Mouse (Mus musculus) urinary bladder, postnatal 10 days (tissue): ENCODE data around the gene Tmem202.
A peak's percentile ranks its signal among the peaks of the same experiment; 100 is the strongest.

ENCODE experiments used
- DNase-seq: peaks from one replicate; pipeline ENCODE4 v3.0.0; 2022; ENCODE audit warnings: low spot score

The Tmem202 gene

DNA sequence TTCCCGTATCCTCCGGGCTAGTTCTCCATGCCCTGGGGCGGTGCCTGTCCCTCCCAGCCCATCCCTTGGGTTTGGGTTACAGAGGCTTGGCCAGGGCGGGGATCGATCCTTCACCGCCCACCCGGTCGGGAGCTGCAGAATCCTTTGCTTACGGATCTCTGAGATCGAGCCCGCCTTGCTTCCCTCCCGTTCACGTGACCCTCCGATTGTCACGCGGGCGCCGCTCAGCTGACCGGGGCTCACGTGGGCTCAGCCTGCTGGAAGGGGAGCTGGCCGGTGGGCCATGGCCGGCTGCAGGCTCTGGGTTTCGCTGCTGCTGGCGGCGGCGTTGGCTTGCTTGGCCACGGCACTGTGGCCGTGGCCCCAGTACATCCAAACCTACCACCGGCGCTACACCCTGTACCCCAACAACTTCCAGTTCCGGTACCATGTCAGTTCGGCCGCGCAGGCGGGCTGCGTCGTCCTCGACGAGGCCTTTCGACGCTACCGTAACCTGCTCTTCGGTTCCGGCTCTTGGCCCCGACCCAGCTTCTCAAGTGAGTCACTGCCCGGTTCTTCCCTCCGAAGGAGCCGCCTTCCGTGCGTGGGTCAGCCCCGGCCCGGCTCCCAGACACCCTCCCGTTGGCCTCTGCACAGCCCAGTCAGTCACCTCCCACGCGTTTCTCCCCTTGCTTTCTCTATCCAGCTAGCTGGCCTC, at the start of gene Tmem202, which contains the start of gene Hexa:
Tmem202 (minus strand) TSS at position 407 of the 697 bp plus-strand sequence.
Hexa (plus strand) TSS at position 100 of the 697 bp plus-strand sequence.
- DNase-seq, result peak; percentile 52

DNA sequence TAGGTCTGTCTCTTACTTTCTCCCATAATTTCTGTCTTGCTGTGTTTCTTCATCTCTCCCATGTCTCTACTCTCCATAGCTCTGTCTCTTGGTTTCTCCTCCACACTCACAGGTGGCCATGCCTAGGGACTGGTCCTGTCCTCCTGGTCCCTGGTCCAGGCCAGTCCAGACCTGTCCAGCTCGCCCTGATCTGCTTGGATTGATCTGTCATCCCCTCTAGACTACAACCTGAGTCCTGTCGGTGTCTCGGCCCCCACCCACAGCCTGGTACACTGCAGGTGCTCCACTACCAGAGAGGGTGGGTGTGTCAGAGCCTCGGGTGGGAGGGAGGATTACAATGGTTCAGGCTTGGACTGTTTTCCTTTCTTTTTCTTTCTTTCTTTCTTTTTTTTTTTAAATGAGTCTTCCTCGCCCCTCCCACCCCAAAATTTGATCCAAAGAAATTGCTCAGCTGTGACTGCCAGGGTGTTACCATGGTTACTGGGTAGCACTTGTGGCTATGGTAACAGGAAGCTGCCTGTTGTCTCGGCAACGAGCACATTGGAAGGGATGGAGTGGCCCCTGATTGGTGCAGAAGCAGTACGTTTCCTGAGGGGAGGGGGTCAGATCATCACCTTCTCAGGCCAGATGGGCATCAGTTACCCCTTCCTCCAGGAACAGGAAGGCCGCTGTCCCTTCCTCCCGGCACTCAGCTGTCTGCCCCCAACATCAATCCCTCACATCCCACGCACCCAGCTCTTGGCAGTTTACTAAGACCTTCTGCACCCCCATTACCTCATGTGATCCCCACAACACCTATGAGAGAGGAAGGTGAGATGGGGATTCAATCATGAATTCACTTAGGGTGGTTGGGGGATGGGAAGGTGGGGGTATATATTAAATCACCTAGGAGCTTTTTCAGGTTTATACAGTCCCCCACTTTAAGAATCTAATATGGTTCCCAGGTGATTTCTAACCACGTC, 49.3 kb upstream of the Tmem202 start:
- DNase-seq, result no peak

DNA sequence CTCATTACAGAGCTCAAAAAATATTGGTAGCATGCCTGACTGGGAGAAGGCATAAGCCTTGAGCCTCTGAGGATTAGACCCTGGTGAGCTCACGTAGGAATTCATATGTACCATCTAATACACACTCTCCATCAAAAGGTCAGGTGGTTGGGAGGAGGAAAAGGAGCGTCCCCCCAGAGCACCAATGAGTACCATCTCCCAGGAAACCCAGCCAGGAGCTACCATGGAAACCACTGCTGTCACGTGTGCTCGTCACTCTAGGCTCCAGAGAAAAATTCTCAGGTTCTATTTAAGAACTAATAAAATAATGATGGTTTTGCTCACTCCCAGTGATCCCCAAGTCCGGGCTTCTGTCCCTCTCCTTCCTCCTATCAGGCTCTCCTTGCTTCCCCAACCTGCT, 48.6 kb upstream of the Tmem202 start:
- DNase-seq, result no peak

DNA sequence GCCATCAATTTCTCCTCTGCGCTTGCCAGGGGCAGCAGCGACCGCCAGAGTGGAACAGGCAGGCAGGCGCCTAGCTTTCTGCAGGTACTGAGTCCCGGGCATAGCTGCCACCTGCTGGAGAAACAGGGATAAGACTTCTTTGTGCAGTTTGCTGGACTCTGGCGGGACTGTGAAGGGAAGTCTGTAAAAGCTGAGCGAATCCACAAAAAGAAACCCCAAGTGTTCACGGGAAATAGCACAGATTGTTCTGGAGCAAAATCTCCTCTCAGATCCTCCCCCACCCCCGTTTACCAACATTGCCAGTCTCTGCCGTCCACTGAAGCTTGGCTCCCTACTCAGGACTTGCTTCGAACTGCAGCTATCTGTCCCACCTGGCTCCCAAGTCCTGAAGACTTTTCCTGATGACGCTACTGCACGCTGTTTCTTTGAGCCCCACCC, 45.2 kb upstream of the Tmem202 start:
- DNase-seq, result no peak

DNA sequence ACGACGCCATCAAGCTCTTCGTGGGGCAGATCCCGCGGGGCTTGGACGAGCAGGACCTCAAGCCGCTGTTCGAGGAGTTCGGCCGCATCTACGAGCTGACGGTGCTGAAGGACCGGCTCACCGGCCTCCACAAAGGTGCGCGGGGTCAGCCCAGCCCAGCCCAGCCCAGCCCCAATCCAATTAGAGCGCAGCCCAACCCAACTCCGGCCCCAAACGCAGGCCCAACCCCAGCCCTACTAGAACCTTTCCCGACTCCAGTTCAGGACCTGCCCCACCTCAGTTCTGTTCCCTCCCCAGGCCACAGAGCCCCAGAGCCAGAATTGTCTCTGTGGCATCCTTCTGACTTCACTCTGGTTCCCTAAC, 38.8 kb upstream of the Tmem202 start:
- DNase-seq, result no peak

DNA sequence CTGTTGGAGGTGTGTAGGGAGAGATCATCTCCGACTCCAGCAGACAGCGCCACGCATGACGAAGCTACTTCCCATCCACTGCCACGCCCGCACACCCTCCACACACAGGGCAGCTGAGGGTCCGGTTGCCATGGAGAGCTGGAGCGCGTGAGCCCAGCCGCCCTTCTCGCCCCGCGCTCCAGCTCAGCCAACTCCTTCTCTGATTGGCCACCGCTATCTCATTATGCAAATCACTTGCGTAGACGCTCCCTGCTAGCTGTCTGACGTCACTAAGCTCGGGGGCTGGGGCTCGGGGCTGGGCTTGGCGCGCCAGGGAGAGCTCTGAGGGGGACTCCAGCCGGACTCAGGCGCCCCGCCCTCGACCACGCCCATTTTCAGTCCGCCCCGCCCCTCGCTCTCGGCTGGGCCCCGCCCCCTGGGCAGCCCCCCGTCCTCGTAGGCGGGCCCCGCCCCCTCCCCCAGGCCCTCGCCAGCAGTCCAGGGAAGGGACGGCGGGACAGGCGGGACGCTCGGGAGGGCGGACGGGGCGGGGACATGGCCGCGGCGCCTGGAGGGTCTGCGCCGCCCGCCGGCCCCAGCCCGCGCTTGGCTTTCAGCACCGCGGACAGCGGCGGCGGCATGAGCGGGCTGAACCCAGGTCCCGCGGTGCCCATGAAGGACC, 38.3 kb upstream of the Tmem202 start, which contains the start of gene Celf6:
Celf6 (plus strand) TSS at position 74 of the 661 bp plus-strand sequence.
- peak; percentile 50 for DNase-seq

DNA sequence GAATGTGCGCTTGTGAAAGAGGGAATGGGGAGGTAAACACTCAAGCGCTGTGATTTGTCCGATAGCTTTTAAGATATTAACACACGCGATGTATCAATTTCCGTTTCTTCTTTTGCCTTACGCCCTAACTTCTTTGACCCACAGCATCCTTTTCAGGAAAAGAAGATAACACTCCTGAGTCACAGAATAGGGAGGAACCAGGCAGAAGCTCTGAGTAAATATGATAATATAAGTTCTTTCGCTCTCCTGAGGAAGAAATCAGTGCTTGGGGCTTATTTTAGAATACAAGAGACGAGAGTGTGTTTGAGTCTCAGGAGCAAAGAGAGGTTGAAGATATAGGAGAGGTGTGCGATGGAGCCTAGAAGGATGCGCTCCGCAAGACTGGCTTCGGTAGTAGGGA, 37.8 kb upstream of the Tmem202 start:
- DNase-seq, result no peak

DNA sequence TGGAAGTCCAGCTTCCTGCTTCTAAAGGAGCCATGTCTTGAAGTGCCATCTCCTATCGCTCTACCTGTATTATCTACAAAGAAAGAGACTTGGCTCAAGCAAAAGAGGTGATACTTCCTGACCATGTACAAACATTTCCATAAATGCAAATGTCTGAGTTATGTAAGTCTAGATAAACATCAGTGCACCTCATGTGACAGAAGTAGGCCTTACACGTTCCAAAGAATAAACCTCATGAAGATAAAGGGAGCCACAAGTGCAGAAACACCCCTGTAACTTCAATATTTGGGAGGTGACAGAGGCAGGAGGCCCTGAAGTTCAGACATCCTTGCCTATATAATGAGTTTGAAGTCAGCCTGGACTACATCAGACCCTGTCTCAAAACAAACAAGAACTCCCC, 32.2 kb upstream of the Tmem202 start:
- DNase-seq, result no peak

DNA sequence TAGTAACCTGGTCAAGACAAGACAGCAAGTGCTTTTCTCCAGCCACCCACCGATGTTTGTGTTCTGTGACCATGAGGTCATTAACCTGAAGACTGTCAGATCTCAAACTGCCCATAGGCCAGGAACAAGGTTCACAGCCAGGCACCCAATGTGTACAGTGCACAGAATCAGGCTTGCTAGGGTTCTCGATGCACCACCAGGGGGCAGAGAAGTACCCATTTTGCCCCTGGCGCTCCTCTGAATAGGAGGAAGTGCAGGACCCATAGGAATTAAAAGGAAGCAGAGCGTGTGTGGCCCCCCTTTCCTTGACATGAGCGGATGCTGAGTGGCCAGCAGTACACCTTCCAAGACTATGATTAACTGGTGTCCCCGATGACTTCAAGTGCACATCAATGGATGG, 27.5 kb upstream of the Tmem202 start:
- DNase-seq, result no peak

DNA sequence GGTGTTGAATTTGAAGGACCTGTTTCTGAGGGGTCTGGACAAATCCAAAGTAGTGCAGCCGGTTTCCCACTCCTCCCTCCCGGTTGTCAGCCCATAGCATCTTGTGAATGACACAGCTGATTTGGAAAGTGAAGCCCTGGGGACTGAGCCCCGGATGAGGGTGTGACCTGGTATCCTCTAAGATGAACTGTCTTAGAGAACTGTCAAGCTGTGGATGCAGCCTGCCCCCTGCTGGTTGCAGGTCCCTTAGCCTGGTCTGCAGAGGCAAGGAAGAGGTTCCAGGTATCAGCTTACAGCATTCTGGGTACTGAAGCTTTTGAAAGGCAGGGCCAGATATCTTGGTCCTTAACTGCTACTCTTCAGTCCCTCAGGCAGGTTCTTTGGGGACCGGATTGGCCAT, 26.0 kb upstream of the Tmem202 start:
- no peak for DNase-seq

DNA sequence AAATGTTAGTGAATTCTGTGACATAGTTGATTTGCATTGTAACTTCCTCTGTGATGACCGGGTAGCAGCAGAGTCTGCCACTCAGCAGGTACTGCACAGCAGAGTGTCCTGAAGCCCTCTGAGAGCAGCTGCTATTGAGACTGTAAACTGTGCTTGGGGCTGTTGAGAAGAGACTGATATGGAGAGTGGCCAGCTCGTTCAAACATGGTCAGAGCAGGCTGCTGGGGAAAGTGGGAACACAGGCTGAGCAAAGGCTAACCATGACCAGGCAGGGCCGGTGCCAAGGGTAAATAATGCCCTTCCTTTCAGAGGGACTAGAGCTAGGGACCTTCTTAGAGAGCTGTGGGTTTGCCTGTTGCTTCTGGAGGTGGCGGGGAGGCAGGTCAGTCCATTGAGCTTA, 14.1 kb upstream of the Tmem202 start:
- DNase-seq, result no peak

DNA sequence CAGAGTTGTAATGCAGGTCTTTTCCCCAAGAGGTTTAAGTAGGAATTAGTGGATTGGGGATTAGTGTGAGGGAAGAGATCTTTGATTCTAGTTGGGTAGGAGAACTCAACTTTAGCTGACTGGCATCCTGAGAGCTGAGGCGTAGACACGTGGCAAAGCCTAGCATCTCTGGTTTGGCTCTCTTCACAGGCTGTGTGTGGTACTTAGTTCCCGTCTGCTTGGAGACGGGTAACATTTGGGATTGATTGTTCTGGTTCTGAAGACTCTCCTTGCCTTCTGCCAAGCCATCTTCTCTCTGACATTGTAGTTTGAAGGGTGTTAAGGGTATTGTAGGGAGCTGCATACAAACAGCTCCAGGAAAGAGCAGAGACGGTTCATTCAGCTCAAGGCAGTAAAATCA, 13.0 kb upstream of the Tmem202 start:
- DNase-seq, result no peak

DNA sequence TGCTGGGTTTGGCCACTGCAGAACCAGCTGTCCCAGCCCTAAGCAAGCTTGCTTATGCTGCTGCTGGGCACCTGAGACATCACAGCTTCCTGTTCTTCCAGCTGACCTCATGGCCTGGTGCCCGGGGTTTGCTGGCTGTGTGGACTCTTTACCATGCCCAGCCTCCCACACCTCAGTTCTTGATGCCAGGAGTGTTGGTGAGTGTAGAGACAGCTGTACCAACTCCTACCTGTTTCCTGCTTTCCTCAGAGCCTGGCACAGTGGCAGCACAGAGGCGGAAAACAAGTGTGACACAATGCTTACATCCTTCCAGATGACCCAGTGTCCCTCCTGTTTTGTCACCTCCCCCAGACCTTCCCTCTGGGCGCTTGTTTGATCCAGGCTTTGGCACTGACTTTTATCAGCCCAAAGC, 12.0 kb upstream of the Tmem202 start:
- DNase-seq, result no peak

DNA sequence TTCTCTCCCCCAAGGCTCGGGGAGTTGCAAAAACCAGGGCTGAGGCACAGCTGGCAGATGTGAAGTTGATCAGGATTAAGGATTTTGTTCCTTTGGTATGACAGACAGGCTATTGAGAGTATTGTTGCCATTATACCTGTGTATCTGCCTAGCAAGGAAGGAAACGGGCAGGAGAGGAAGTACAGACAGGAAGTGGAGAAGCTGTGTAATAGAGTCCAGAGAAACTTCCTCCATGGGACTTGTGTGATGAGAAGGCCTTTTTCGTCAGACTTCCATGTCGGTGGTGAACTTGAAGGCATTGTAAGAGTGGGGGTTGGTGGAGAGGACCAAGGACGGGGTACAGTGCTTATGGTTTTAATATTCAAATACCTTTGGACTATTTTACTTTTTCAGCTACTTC, 11.4 kb upstream of the Tmem202 start:
- DNase-seq, result no peak

DNA sequence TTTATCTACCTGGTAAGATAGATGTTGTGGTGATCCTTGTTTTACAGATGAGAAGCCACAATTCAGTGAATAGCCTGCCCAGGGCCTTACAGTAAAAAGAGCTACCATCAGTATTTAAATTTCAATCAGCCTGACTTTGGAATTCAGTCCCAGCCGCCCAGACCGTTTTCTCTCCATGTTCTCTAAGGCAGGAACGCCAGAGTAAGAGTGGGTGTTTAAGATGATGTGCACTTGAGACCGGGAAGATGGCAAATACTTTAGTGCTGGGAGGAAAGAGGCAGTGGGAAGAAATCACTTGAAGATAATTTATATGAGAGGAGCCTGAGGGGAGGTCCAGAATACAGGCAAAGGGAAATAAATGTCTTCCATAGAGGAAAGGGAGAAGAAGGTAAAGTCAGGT, 10.4 kb upstream of the Tmem202 start:
- no peak for DNase-seq

DNA sequence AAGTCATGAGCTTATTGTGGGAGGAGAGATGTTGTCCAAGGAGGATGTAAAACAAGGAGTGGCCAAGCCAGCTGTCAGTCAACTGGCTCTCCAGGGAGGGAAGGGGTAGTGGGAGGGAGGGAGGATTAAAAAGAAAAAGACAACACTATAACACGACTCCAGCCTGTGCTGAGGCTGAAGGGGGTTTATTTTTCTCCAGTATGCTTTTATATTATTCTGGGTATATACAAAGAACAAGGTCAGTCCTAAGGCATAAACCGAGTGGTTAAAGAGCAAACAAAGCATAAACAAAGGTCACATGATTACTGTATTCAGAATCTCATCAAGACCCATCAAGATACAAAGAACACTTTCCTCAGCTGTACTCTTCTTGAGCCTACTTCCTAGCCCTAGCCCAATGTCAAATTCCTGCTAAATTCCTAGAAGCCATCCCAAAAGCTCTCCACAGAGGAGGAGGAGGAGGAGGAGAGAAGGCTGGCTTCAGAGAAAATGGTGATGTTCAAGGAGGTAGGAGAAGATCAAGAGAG, 9.4 kb upstream of the Tmem202 start:
- no peak for DNase-seq

DNA sequence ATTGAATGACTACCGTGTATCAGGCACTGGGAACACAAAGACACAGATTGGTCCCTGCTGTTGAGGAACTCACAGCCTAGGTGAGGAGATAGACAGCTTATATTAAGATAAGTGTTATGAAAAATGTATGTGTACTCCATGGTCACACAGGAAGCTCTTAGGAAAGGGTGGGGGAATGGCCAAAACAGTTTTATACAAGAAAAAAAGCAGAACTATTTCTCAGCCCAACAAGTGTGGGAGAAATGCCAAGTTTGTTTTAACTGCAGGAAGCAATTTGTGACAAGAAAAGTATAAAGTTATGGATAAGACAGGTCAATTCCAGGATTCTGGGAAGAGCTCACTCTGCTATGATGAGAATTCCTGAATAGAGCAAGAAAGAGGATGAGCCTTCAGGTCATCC, 8.2 kb upstream of the Tmem202 start:
- DNase-seq, result no peak

DNA sequence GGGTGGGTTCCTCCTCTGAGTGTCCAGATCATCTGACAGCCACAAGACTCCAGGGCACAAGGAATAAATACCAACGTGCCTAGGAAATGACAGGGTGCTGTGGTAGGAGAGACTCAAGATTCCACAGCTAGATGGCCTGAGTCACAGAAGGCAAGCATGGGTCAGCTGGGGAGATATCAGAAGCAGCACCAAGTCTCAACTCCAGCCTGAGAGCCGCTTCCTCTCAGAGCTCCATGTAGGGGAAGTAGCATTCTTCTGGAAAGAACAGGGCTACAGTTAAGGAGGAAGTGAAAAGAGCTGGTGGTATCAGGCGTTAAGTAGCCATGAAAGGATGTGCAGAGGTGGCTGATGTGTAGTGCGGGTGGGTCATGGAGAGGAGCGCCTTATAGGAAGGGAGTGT, 5.1 kb upstream of the Tmem202 start:
- no peak for DNase-seq

DNA sequence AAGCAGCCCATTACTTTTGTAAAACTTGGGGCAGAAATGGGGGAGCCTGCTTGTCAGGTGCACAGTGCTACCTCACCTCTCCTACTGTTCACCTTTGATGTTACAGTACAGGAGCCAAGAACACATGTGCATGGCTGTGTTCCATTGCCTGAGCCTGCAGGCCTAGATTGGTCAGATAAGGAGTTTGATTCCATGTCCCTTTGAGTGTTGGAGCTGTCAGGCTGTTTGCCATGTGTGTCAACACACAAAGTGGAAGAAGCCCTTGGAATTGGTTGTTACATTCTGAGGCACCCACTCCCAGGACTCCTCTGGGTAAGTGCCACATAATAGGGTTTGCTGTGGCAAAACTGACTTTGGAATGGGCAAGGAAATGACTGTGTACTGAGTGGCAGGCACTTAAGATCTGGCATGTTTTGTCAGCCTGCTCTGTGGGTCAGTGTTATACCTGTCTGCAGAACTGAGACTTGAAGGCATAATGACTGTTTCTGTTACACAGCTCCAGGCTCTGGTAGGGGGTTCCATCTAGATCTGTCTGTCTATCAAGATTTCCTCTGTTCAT, 3.2 kb upstream of the Tmem202 start:
- DNase-seq, result no peak

DNA sequence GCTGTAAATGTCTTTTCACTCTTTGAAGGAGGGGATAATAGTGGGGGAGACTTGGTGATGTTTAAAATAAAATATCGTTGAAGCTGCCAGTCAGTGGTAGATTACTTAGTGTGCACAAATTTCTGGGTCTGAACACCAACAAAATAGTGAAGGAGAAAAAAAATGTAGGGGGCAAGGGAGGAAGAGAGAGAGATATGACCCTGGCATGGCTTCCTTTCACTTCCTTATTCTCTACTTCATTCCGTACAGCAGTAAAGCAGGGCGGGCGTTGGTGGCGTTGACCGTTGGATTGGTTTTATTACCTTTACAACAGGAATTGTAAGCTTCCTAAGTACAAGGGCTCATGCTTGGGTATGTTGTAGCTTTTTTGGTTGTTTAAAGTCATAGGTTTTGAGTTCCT, 2.0 kb upstream of the Tmem202 start:
- no peak for DNase-seq

DNA sequence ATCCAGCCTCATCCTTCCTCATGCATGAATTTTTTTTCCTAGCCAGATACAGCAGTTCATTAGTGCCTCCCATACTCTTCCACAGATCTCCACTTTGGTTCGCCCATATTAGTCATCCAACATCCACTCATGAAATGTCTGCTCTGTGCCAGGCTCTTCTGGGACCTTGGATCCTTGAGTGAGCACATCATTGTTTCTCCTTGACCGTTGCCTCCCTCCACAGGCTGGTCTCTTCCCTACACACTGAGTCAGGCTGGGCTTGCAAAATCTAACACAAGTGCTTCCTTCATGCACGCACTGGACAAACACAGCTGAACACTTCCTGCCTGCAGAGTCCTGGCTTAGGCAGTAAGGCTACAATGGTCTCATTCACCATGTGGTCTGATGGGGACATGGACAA, 2.0 kb downstream of the Tmem202 start:
- no peak for DNase-seq

DNA sequence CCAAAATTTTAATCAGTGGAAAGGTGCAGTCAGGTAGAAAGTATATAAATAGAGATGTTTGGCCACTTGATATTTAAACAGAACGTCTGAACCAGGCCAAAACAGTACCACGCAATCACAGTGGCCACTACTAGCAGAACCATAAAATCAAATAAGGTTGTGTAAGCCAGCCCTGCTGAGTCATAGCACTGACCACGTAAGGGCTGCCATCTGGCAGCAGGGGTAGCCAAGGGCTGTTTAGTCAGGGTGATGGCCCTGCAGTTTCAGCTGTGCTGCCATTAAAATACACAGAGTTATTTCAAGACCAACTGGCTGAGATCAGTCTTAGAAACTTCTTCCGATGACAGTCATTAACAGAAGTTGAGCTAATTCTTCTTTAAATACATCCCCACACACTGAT, 5.8 kb downstream of the Tmem202 start:
- DNase-seq, result no peak
